Mouse (Mus musculus) C2C12 (cell line): ENCODE data around the gene Phf5a.

ENCODE experiments used
- CTCF ChIP-seq: IDR thresholded peaks from one replicate; pipeline ENCODE4 v1.5.1; 2011; ENCODE audit not compliant: control insufficient read depth, insufficient read depth, insufficient read length
- MYOD1 ChIP-seq: IDR thresholded peaks from one replicate; pipeline ENCODE4 v1.6.1; 2011; ENCODE audit warnings: low read depth; ENCODE audit not compliant: control insufficient read depth, insufficient read length
- MYOG ChIP-seq: IDR thresholded peaks from one replicate; pipeline ENCODE4 v1.6.1; 2011; ENCODE audit not compliant: control insufficient read depth, insufficient read length; ENCODE audit errors: extremely low read depth

GRCm38 (mm10) chr15:81846755-81847154 is 25.0 kb downstream of the Phf5a start:
- TF ChIP-seq MYOG (no peak), CTCF (no peak), MYOD1 (no peak)
